Mouse (Mus musculus) neural tube, embryonic 14.5 days (tissue): ENCODE data around the gene Rfx5. TPM values are rescaled to one million over a fixed set of nuclear protein-coding genes. Genes with fewer than 3 reads are reported as not detected.
A peak's percentile ranks its signal among the peaks of the same experiment; 100 is the strongest.

Experiments used
- ATAC-seq: fragments of 200-750 bp; cut with Nextera tagmentation; 2 replicates; pipeline ENCODE4 v1.8.0; 2017; ENCODE audit warnings: low read depth, mild to moderate bottlenecking, moderate TSS enrichment, moderate library complexity
- H3K27ac ChIP-seq: fragments of 300-500 bp; sonication (generic); 2 replicates; pipeline ENCODE4 v1.5.1; 2014; ENCODE audit warnings: low read depth, mild to moderate bottlenecking, control low read depth, low read length, moderate library complexity, mixed read lengths
- H3K27me3 ChIP-seq: fragments of 300-500 bp; sonication (generic); 2 replicates; pipeline ENCODE4 v1.6.1; 2014; ENCODE audit warnings: low read length; ENCODE audit not compliant: control insufficient read depth, insufficient read depth
- H3K36me3 ChIP-seq: fragments of 300-500 bp; sonication (generic); 2 replicates; pipeline ENCODE4 v1.6.1; 2014; ENCODE audit warnings: low read length, mixed read lengths; ENCODE audit not compliant: control insufficient read depth, insufficient read depth
- H3K4me1 ChIP-seq: fragments of 300-500 bp; sonication (generic); 2 replicates; pipeline ENCODE4 v1.6.1; 2014; ENCODE audit warnings: low read length; ENCODE audit not compliant: control insufficient read depth, insufficient read depth
- H3K4me2 ChIP-seq: fragments of 300-500 bp; sonication (generic); 2 replicates; pipeline ENCODE4 v1.6.1; 2014; ENCODE audit warnings: mild to moderate bottlenecking, low read depth, low read length, control low read depth
- H3K4me3 ChIP-seq: fragments of 300-500 bp; sonication (generic); 2 replicates; pipeline ENCODE4 v1.5.1; 2014; ENCODE audit warnings: low read depth, low read length, control low read depth, mixed read lengths
- H3K9ac ChIP-seq: fragments of 300-500 bp; sonication (generic); replicated peaks from 2 replicates; pipeline ENCODE4 v1.6.1; 2014; ENCODE audit warnings: low read depth, mild to moderate bottlenecking, control low read depth, low read length, mixed read lengths
- H3K9me3 ChIP-seq: fragments of 300-500 bp; sonication (generic); 2 replicates; pipeline ENCODE4 v1.6.1; 2016; ENCODE audit warnings: low read length; ENCODE audit not compliant: control insufficient read depth
- WGBS: fragments of 180-500 bp; shearing (Covaris S2); extraction: QIAGEN DNeasy Blood & Tissue Kit; methylation state at CpG from one replicate; pipeline ENCODE4 v1.1.7; 2014; 5-methylcytosine and 5-hydroxymethylcytosine counted together
- polyA plus RNA-seq: library from polyadenylated mRNA; unstranded; fragments of >200 nt; fragmentation: Nextera tagmentation; extraction: Ambion mirVana; gene quantifications from 2 replicates; pipeline ENCODE4 v1.2.1, GENCODE M21; 2014

Gene Rfx5
- polyA plus RNA-seq, 1 experiment from 2014 or later, result 9.4 TPM

GRCm38 (mm10) chr3:94973620-94974019 lies 19.7 kb downstream of the Rfx5 start:
- Histone ChIP-seq H3K9ac (no peak overlapping the region), H3K27ac (no peak overlapping the region), H3K4me1 (peaks cover 6% of the 10 kb centered on the region; the same call in 1 of the 2 replicates), H3K4me3 (no peak overlapping the region), H3K27me3 (no peaks in the 10 kb centered on the region), H3K36me3 (no peaks in the 10 kb centered on the region), H3K9me3 (no peaks in the 10 kb centered on the region), H3K4me2 (peak overlapping the region; percentile 77; the same call in 1 of the 2 replicates)
- ATAC-seq, result no peak
- WGBS, result 90% methylated on average over 5 of the region's 5 CpGs

GRCm38 (mm10) chr3:94974026-94974527 lies 20.2 kb downstream of the Rfx5 start:
- Histone ChIP-seq H3K4me1 (peaks cover 6% of the 10 kb centered on the region; the same call in 1 of the 2 replicates), H3K4me2 (peak overlapping the region; percentile 77), H3K27ac (no peak overlapping the region), H3K9ac (0 out of 2 replicates have a peak overlapping the region, but pooled peaks have one; percentile 29), H3K9me3 (no peaks in the 10 kb centered on the region), H3K36me3 (no peaks in the 10 kb centered on the region), H3K4me3 (peak overlapping the region; percentile 90), H3K27me3 (no peaks in the 10 kb centered on the region)
- ATAC-seq, result peak; percentile 47
- WGBS, result 20% methylated on average over 9 of the region's 9 CpGs

- Histone ChIP-seq H3K36me3 (no peaks in the 10 kb centered on the region), H3K9ac (peak within 1 kb of the TSS; percentile 84), H3K4me1 (peaks cover 6% of the 10 kb centered on the region; the same call in 1 of the 2 replicates), H3K4me2 (peak within 1 kb of the TSS; percentile 77), H3K27ac (peak within 1 kb of the TSS; percentile 90), H3K4me3 (peak within 1 kb of the TSS; percentile 90), H3K9me3 (no peaks in the 10 kb centered on the region), H3K27me3 (no peaks in the 10 kb centered on the region)
- WGBS, result under 1% methylated on average over 54 of the region's 57 CpGs
- peak; percentile 96 for ATAC-seq
These were observed 20.9 kb downstream of the Rfx5 start, which contains the start of gene Pi4kb for GRCm38 (mm10) chr3:94974528-94975422. Gene Pi4kb, plus strand, starts transcription at chr3:94974731.

- no peak for ATAC-seq
- H3K27me3 ChIP-seq, result no peaks in the 10 kb centered on the region
- whole genome bisulfite sequencing, result 92% methylated on average over 11 of the region's 11 CpGs
- peaks cover 6% of the 10 kb centered on the region for H3K4me1 ChIP-seq
- H3K36me3 ChIP-seq, result peaks cover 25% of the 10 kb centered on the region
- H3K9me3 ChIP-seq, result no peaks in the 10 kb centered on the region
- no peak overlapping the region for H3K9ac ChIP-seq
- no peak overlapping the region for H3K4me2 ChIP-seq
- no peak overlapping the region for H3K4me3 ChIP-seq
- H3K27ac ChIP-seq, result no peak overlapping the region
These were observed 30.4 kb downstream of the Rfx5 start for GRCm38 (mm10) chr3:94984312-94984711.

- Histone ChIP-seq H3K27ac (no peak overlapping the region), H3K36me3 (peaks cover 28% of the 10 kb centered on the region), H3K4me2 (no peak overlapping the region)
These were observed 31.6 kb downstream of the Rfx5 start for GRCm38 (mm10) chr3:94985513-94985912.

GRCm38 (mm10) chr3:94987578-94987977 lies 33.7 kb downstream of the Rfx5 start:
- H3K36me3 ChIP-seq, result peaks cover 25% of the 10 kb centered on the region
- no peak overlapping the region for H3K9ac ChIP-seq
- H3K4me3 ChIP-seq, result no peak overlapping the region
- H3K4me1 ChIP-seq, result peaks cover 7% of the 10 kb centered on the region
- no peaks in the 10 kb centered on the region for H3K27me3 ChIP-seq
- no peak overlapping the region for H3K27ac ChIP-seq
- no peak for ATAC-seq
- H3K4me2 ChIP-seq, result no peak overlapping the region
- no peaks in the 10 kb centered on the region for H3K9me3 ChIP-seq

More at GRCm38 (mm10) chr3:94985513-94985912, 31.6 kb downstream of the Rfx5 start:
- Histone ChIP-seq H3K9me3 (no peaks in the 10 kb centered on the region), H3K27me3 (no peaks in the 10 kb centered on the region), H3K4me1 (peaks cover 7% of the 10 kb centered on the region), H3K4me3 (no peak overlapping the region), H3K9ac (no peak overlapping the region)
- 98% methylated on average over 2 of the region's 2 CpGs for WGBS
- no peak for ATAC-seq

GRCm38 (mm10) chr3:94989159-94989761 lies 35.4 kb downstream of the Rfx5 start:
- ATAC-seq, result no peak
- no peak overlapping the region for H3K4me2 ChIP-seq
- H3K36me3 ChIP-seq, result peaks cover 26% of the 10 kb centered on the region
- no peak overlapping the region for H3K4me3 ChIP-seq
- peaks cover 7% of the 10 kb centered on the region for H3K4me1 ChIP-seq
- 0 out of 2 replicates have a peak overlapping the region, but pooled peaks have one; percentile 39 for H3K27ac ChIP-seq
- no peaks in the 10 kb centered on the region for H3K27me3 ChIP-seq
- no peaks in the 10 kb centered on the region for H3K9me3 ChIP-seq
- no peak overlapping the region for H3K9ac ChIP-seq
- 54% methylated on average over 9 of the region's 9 CpGs for WGBS

GRCm38 (mm10) chr3:94996946-94997345 lies 43.1 kb downstream of the Rfx5 start:
- no peak for ATAC-seq
- no peaks in the 10 kb centered on the region for H3K9me3 ChIP-seq
- 41% methylated on average over 2 of the region's 2 CpGs for WGBS
- no peak overlapping the region for H3K27ac ChIP-seq
- H3K36me3 ChIP-seq, result peaks cover 59% of the 10 kb centered on the region
- H3K27me3 ChIP-seq, result no peaks in the 10 kb centered on the region
- no peaks in the 10 kb centered on the region for H3K4me1 ChIP-seq
- no peak overlapping the region for H3K4me2 ChIP-seq
- no peak overlapping the region for H3K4me3 ChIP-seq
- H3K9ac ChIP-seq, result no peak overlapping the region

- H3K9me3 ChIP-seq, result no peaks in the 10 kb centered on the region
- H3K36me3 ChIP-seq, result peaks cover 46% of the 10 kb centered on the region
- H3K4me2 ChIP-seq, result no peak overlapping the region
- H3K4me3 ChIP-seq, result no peak overlapping the region
- no peaks in the 10 kb centered on the region for H3K27me3 ChIP-seq
- H3K4me1 ChIP-seq, result no peaks in the 10 kb centered on the region
- peak; percentile 47; the same call in 1 of the 2 replicates for ATAC-seq
- no peak overlapping the region for H3K27ac ChIP-seq
- no peak overlapping the region for H3K9ac ChIP-seq
- 50% methylated on average over 4 of the region's 4 CpGs for WGBS
These were observed 48.7 kb downstream of the Rfx5 start for GRCm38 (mm10) chr3:95002569-95002968.
